ENCODE assay signal across 8 mouse cellular contexts in genomic region chr15:83779387-83779786, GRCm38 (mm10). TPM values are rescaled to one million over a fixed set of nuclear protein-coding genes. Genes with fewer than 3 reads are reported as not detected.
DNase-seq lines count a peak whose midpoint lies in the region; ATAC-seq and TF ChIP-seq lines count a peak whose summit lies in the region.

Gene Mpped1 (plus strand): TSS chr15:83779467.

- peak within 1 kb of the TSS; percentile 52 for H3K9ac ChIP-seq in lung, embryonic 14.5 days
- peak within 1 kb of the TSS; percentile 85 for H3K9ac ChIP-seq in forebrain, embryonic 16.5 days (replicated peaks; ENCODE audit: low read depth, low read length)

- no peaks in the 10 kb centered on the region for H3K36me3 ChIP-seq in lung, embryonic 14.5 days (ENCODE audit: insufficient read depth)
- H3K36me3 ChIP-seq in forebrain, embryonic 16.5 days (ENCODE audit: control insufficient read depth, insufficient read depth) = no peaks in the 10 kb centered on the region

- no peaks in the 10 kb centered on the region for H3K4me1 ChIP-seq in lung, embryonic 14.5 days (ENCODE audit: insufficient read depth)
- no peaks in the 10 kb centered on the region for H3K4me1 ChIP-seq in lung, adult 2 months (ENCODE audit: control insufficient read depth, insufficient read depth, low read length)
- peaks cover 53% of the 10 kb centered on the region for H3K4me1 ChIP-seq in forebrain, embryonic 16.5 days (replicated peaks; ENCODE audit: control insufficient read depth, insufficient read depth, low read length)
- H3K4me1 ChIP-seq in olfactory bulb, adult 2 months (ENCODE audit: control insufficient read depth, insufficient read depth, low read length) = peaks cover 9% of the 10 kb centered on the region; the same call in 1 of the 2 replicates

- WGBS in lung, embryonic 14.5 days = 2% methylated on average over 33 of the region's 37 CpGs
- WGBS in lung, adult 2 months = 6% methylated on average over 32 of the region's 37 CpGs
- 2% methylated on average over 28 of the region's 37 CpGs for WGBS in forebrain, embryonic 16.5 days
- WGBS in olfactory bulb, adult 2 months = 4% methylated on average over 37 of the region's 37 CpGs

- TF ChIP-seq CTCF in lung, embryonic 14.5 days (IDR thresholded peaks at IDR 0.05; ENCODE audit: low read depth) = no peak
- TF ChIP-seq CTCF in lung, adult 2 months (IDR thresholded peaks at IDR 0.05; ENCODE audit: insufficient read depth, low read length) = no peak
- no peak for TF ChIP-seq CTCF in olfactory bulb, adult 2 months (IDR thresholded peaks at IDR 0.05; ENCODE audit: insufficient read depth, low read depth, low read length)

- intact Hi-C loops in left cerebral cortex, postnatal 36 days (cut with DNase I) = no loop called here

- peak; percentile 45; the same call in 1 of the 2 replicates for ATAC-seq in lung, embryonic 14.5 days (ENCODE audit: insufficient read depth)
- peak; percentile 16; the same call in 1 of the 2 replicates for ATAC-seq in forebrain, embryonic 16.5 days

- no peak for TF ChIP-seq POLR2A in lung, adult 2 months (IDR thresholded peaks at IDR 0.05; ENCODE audit: borderline replicate concordance, extremely low read depth, low read depth, low read length)
- TF ChIP-seq POLR2A in olfactory bulb, adult 2 months (IDR thresholded peaks at IDR 0.05; ENCODE audit: insufficient read depth, low read depth, low read length) = no peak

- H3K4me2 ChIP-seq in lung, embryonic 14.5 days = peak within 1 kb of the TSS; percentile 84
- H3K4me2 ChIP-seq in forebrain, embryonic 16.5 days (ENCODE audit: low read length) = peak within 1 kb of the TSS; percentile 83

- DNase-seq in lung, embryonic 14.5 days = no peak
- DNase-seq in lung, adult 2 months = no peak
- no peak for DNase-seq in left cerebral cortex, postnatal 36 days (ENCODE audit: low spot score in 2 of 2)
- no peak for DNase-seq in adrenal gland, postnatal 4 days (ENCODE audit: low spot score in 2 of 2)
- DNase-seq in cerebellum, postnatal 36 days = no peak
- DNase-seq in frontal cortex, postnatal 25 days (ENCODE audit: low spot score in 2 of 2) = no peak

- H3K4me3 ChIP-seq in lung, embryonic 14.5 days (ENCODE audit: low read depth, low read length) = peak within 1 kb of the TSS; percentile 52
- H3K4me3 ChIP-seq in lung, adult 2 months (replicated peaks; ENCODE audit: extremely low read depth, low read depth, low read length) = no peak within 1 kb of the TSS
- peak within 1 kb of the TSS; percentile 72 for H3K4me3 ChIP-seq in forebrain, embryonic 16.5 days (replicated peaks; ENCODE audit: low read length)
- H3K4me3 ChIP-seq in olfactory bulb, adult 2 months (ENCODE audit: insufficient read depth, low read depth, low read length) = peak within 1 kb of the TSS; percentile 60

- H3K27ac ChIP-seq in lung, embryonic 14.5 days (ENCODE audit: low read depth) = no peak within 1 kb of the TSS
- H3K27ac ChIP-seq in forebrain, embryonic 16.5 days (ENCODE audit: low read length) = peak within 1 kb of the TSS; percentile 78
- H3K27ac ChIP-seq in olfactory bulb, adult 2 months (ENCODE audit: insufficient read depth, low read depth, low read length) = no peak within 1 kb of the TSS

- no peaks in the 10 kb centered on the region for H3K9me3 ChIP-seq in lung, embryonic 14.5 days (ENCODE audit: low read depth, low read length)
- no peaks in the 10 kb centered on the region for H3K9me3 ChIP-seq in forebrain, embryonic 16.5 days (ENCODE audit: control insufficient read depth, low read length)

- H3K27me3 ChIP-seq in lung, embryonic 14.5 days (ENCODE audit: insufficient read depth, low read length) = peaks cover 57% of the 10 kb centered on the region
- H3K27me3 ChIP-seq in forebrain, embryonic 16.5 days (replicated peaks; ENCODE audit: control insufficient read depth, insufficient read depth, low read length) = no peaks in the 10 kb centered on the region

RNA-seq across cellular contexts. Expression of gene Mpped1, which starts in this region (rescaled TPM):
- 0.99 and 1.4 TPM in 2 replicates for polyA plus RNA-seq in lung, embryonic 14.5 days (2014; fragmentation: Nextera tagmentation; extraction: Ambion mirVana)
- not detected in 2 replicates for polyA plus RNA-seq in lung, adult 2 months (2012; rRNA removed)
- 400 and 477 TPM in 2 replicates for polyA plus RNA-seq in forebrain, embryonic 16.5 days (2015; fragmentation: Nextera tagmentation; extraction: Ambion mirVana)
- total RNA-seq in left cerebral cortex, postnatal 36 days (2021) = 100 to 1,000 TPM; 194 to 214 TPM
- not detected in 2 replicates for polyA plus RNA-seq in olfactory bulb, adult 2 months (2012; ENCODE audit: insufficient read depth, insufficient read length, low replicate concordance, missing spikeins)
- 1 to 10 TPM in 1 of 2 experiments, under 1 TPM in 1; 0.50 to 1.6 TPM for total RNA-seq in adrenal gland, postnatal 4 days (2021)

Comparison
In these comparisons a context has a peak if more than half of its experiments do, and no peak if none do; other contexts are left out.
1. RNA of gene Mpped1 (total RNA-seq): 194 to 214 TPM in left cerebral cortex, postnatal 36 days; 0.50 to 1.6 TPM in adrenal gland, postnatal 4 days; every median in the first group is over 10 times any median in the second.
2. RNA of gene Mpped1 (polyA plus RNA-seq): 400 to 477 TPM in forebrain, embryonic 16.5 days; 0.99 to 1.4 TPM in lung, embryonic 14.5 days, not detected in lung, adult 2 months and not detected in olfactory bulb, adult 2 months; every median in the first group is over 100 times any median in the second.